Mouse (Mus musculus) E14TG2a.4 (cell line): ENCODE measurements around the gene Prkcb.

Experiments used
- CTCF ChIP-seq: conservative IDR thresholded peaks from 2 replicates; pipeline ENCODE4 v1.5.1; 2014; ENCODE audit warnings: low read length
- NANOG ChIP-seq: IDR thresholded peaks from 2 replicates; pipeline ENCODE4 v1.6.1; 2014; ENCODE audit warnings: borderline replicate concordance, low read length, mixed read lengths

GRCm38 (mm10) chr7:122309909-122310725 is 21.6 kb downstream of the Prkcb start:
- TF ChIP-seq CTCF (no peak), NANOG (no peak)
